Mouse (Mus musculus) CH12.LX (cell line): ENCODE results near the gene Dzank1.

Experiments
- CTCF ChIP-seq, 2 experiments: IDR thresholded peaks in 1 of 2; conservative IDR thresholded peaks in 1 of 2; 2 replicates each; pipeline ENCODE4 v1.5.1; 2011 to 2012; ENCODE audit warnings: low read depth in 2 of 2, low read length in 2 of 2, improper control_type of control experiment in 1 of 2, inconsistent platforms in 1 of 2, mild to moderate bottlenecking in 1 of 2, moderate library complexity in 1 of 2
- MAX ChIP-seq: IDR thresholded peaks from 2 replicates; pipeline ENCODE4 v1.6.1; 2011; ENCODE audit warnings: low read length, improper control_type of control experiment
- POLR2A ChIP-seq: IDR thresholded peaks from 2 replicates; pipeline ENCODE4 v1.6.1; 2011; ENCODE audit warnings: low read depth, mild to moderate bottlenecking, improper control_type of control experiment, low read length
- POLR2AphosphoS2 ChIP-seq: IDR thresholded peaks from 2 replicates; pipeline ENCODE4 v1.6.1; 2011; ENCODE audit warnings: low read depth, low read length, improper control_type of control experiment
- SMC3 ChIP-seq: IDR thresholded peaks from 2 replicates; pipeline ENCODE4 v1.6.1; 2011; ENCODE audit warnings: low read depth, low read length, improper control_type of control experiment
- TCF12 ChIP-seq: IDR thresholded peaks from 2 replicates; pipeline ENCODE4 v1.6.1; 2014; ENCODE audit warnings: low read depth, mild to moderate bottlenecking, inconsistent platforms, low read length, improper control_type of control experiment
- UBTF ChIP-seq: IDR thresholded peaks from 2 replicates; pipeline ENCODE4 v1.6.1; 2012; ENCODE audit warnings: low read depth, mild to moderate bottlenecking, inconsistent platforms, low read length, improper control_type of control experiment, moderate library complexity
- ZKSCAN1 ChIP-seq: IDR thresholded peaks from 2 replicates; pipeline ENCODE4 v1.6.1; 2012; ENCODE audit warnings: low read depth, inconsistent platforms, low read length, improper control_type of control experiment, borderline replicate concordance
- ZMIZ1 ChIP-seq: IDR thresholded peaks from 2 replicates; pipeline ENCODE4 v1.6.1; 2012; ENCODE audit warnings: low read depth, mild to moderate bottlenecking, inconsistent platforms, low read length, improper control_type of control experiment

GRCm38 (mm10) chr2:144429171-144429570, 98.0 kb downstream of the Dzank1 start:
- TF ChIP-seq UBTF (no peak), SMC3 (no peak), CTCF (conservative IDR thresholded peaks at IDR 0.05 in 1 of 2, IDR thresholded peaks at IDR 0.05 in 1 of 2; ENCODE audit: low read depth in 2 of 2, low read length in 2 of 2) (no peak), POLR2A (no peak), MAX (no peak), ZMIZ1 (no peak), ZKSCAN1 (no peak), TCF12 (no peak), POLR2AphosphoS2 (no peak)
